Mouse (Mus musculus): ENCODE measurements at regions not wholly inside any gene's neighbourhood (a gene's known extent, or its start where the extent isn't known, plus 50 kb on each side); places are given as distances from the start of the nearest gene placed in this dataset.

DNA sequence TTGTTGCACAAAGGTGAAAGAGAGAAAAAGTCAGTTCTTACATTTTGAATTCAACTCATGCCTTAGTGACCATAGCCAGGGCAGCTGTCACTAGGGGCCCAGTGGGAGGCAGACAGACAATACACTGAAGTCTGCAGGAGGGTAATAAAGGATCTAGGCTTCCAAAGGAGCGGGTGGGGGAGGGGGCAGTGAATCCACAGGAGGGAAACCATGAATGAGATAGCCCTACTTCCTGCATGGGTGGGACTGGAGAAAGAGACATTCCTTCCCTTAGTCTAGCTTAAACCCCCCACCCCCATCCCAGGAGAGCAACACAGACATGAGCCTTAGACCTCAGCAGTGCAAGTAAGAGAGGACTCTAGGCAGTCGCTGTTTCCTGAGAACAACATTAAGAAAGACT lies 535.4 kb upstream of the Vstm2b start:
- no peaks in the 10 kb centered on the region for H3K27me3 ChIP-seq (ENCODE audit: control insufficient read depth, insufficient read depth, low read length)
- no peak overlapping the region for H3K27ac ChIP-seq (ENCODE audit: low read length)
- H3K4me1 ChIP-seq (ENCODE audit: control insufficient read depth, insufficient read depth, low read length): no peaks in the 10 kb centered on the region
- ATAC-seq (ENCODE audit: insufficient number of reproducible peaks, insufficient read depth, low FRiP score, low read depth): no peak
- 33% methylated on average over 2 of the region's 2 CpGs for WGBS
- no peak overlapping the region for H3K4me2 ChIP-seq (replicated peaks; ENCODE audit: low read depth, low read length)
- H3K9me3 ChIP-seq (ENCODE audit: control insufficient read depth, low read depth, low read length): no peaks in the 10 kb centered on the region
- no peaks in the 10 kb centered on the region for H3K36me3 ChIP-seq (ENCODE audit: control insufficient read depth, insufficient read depth, low read length)
- H3K4me3 ChIP-seq (ENCODE audit: low read depth, low read length): no peak overlapping the region
- H3K9ac ChIP-seq (replicated peaks; ENCODE audit: low read depth, low read length): no peak overlapping the region

DNA sequence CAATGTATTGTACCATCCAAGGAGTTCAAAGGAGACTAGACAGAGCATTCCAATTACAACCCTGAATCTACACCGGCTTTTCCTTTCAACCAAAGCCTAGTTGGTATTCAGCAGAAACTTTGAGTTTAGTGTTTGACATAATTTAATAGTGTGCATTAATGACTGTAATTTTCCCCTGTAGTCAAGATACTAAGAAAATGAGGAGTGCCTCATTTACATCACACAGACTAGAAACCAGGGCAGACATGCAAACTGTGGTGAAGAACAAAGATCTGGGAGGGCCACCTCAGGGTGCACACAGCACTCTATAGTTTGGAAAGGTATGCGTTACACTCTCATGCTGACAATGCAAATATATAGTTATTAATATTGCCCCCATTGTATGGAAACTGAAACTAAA lies 525.4 kb upstream of the Vstm2b start:
- Histone ChIP-seq H3K27ac (ENCODE audit: low read length) (no peak overlapping the region), H3K4me1 (ENCODE audit: control insufficient read depth, insufficient read depth, low read length) (no peaks in the 10 kb centered on the region), H3K9me3 (ENCODE audit: control insufficient read depth, low read depth, low read length) (no peaks in the 10 kb centered on the region), H3K4me3 (ENCODE audit: low read depth, low read length) (no peak overlapping the region), H3K4me2 (replicated peaks; ENCODE audit: low read depth, low read length) (no peak overlapping the region), H3K36me3 (ENCODE audit: control insufficient read depth, insufficient read depth, low read length) (no peaks in the 10 kb centered on the region), H3K9ac (replicated peaks; ENCODE audit: low read depth, low read length) (no peak overlapping the region), H3K27me3 (ENCODE audit: control insufficient read depth, insufficient read depth, low read length) (no peaks in the 10 kb centered on the region)
- 84% methylated on average over 2 of the region's 2 CpGs for WGBS
- ATAC-seq (ENCODE audit: insufficient number of reproducible peaks, insufficient read depth, low FRiP score, low read depth): no peak

DNA sequence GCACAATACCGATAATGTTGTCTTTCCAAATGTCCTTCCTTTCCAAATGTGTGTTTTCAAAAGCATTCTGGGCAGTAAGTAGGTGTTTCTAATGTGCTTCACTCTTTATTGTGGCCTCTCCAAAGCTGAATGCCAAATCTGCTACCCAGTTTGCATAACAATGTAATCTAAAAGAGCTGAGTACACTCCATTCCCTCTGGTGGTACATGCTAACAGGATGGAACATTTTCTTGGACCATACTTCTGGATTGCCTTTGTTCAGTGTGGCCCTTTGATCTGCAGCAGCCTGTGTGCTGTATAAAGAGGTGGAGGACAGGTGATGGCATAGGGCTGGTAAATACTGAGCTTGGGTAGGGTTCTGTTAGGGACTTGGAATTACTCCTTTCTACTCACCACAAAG lies 520.3 kb upstream of the Vstm2b start:
- Histone ChIP-seq H3K4me1 (ENCODE audit: control insufficient read depth, insufficient read depth, low read length) (no peaks in the 10 kb centered on the region), H3K9ac (replicated peaks; ENCODE audit: low read depth, low read length) (no peak overlapping the region), H3K36me3 (ENCODE audit: control insufficient read depth, insufficient read depth, low read length) (no peaks in the 10 kb centered on the region), H3K27me3 (ENCODE audit: control insufficient read depth, insufficient read depth, low read length) (no peaks in the 10 kb centered on the region), H3K27ac (ENCODE audit: low read length) (no peak overlapping the region), H3K4me2 (replicated peaks; ENCODE audit: low read depth, low read length) (no peak overlapping the region), H3K4me3 (ENCODE audit: low read depth, low read length) (no peak overlapping the region), H3K9me3 (ENCODE audit: control insufficient read depth, low read depth, low read length) (no peaks in the 10 kb centered on the region)
- no peak for ATAC-seq (ENCODE audit: insufficient number of reproducible peaks, insufficient read depth, low FRiP score, low read depth)
- WGBS: 89% methylated on average over 1 of the region's 1 CpGs

DNA sequence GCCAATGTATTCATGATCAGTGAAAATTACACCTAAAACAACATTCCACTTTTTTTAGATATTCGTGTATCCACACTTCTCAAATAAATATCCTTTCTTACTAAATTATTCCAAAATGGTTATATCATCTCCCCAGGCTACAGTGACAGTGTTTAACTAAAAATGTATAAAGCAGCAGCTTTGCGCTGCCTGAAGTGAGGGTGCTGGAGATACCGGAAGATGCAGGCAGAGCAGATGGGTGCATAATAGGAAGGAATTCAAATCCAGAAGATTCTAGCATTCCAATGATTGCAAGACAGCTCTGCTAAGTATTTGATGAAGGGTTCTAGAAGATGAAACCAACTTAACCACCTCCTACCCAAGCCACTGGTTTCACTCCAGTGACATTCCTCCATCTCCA lies 516.9 kb upstream of the Vstm2b start:
- Histone ChIP-seq H3K27me3 (ENCODE audit: control insufficient read depth, insufficient read depth, low read length) (no peaks in the 10 kb centered on the region), H3K9ac (replicated peaks; ENCODE audit: low read depth, low read length) (no peak overlapping the region), H3K36me3 (ENCODE audit: control insufficient read depth, insufficient read depth, low read length) (no peaks in the 10 kb centered on the region), H3K9me3 (ENCODE audit: control insufficient read depth, low read depth, low read length) (no peaks in the 10 kb centered on the region), H3K27ac (ENCODE audit: low read length) (no peak overlapping the region), H3K4me2 (replicated peaks; ENCODE audit: low read depth, low read length) (no peak overlapping the region), H3K4me3 (ENCODE audit: low read depth, low read length) (no peak overlapping the region), H3K4me1 (ENCODE audit: control insufficient read depth, insufficient read depth, low read length) (no peaks in the 10 kb centered on the region)
- ATAC-seq (ENCODE audit: insufficient number of reproducible peaks, insufficient read depth, low FRiP score, low read depth): no peak
- 90% methylated on average over 3 of the region's 3 CpGs for WGBS

DNA sequence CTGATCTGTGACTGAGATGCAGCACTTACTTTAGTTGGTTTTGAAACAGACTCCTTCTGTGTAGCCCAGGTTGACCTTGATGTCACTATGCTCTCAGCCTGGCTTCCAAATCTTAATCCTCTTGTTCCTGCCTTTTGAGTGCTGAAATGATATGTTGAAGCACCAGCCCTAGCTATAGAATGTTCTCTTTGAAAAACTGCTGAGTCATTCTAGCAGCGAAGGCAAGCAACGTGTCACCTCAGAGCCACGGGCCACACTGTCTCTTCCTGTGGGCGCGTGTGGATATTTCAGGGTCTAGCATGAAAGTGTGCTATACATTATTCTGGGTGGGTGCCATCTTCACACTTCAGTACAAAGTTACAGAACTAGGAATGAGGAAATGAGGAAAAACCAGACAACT lies 510.0 kb upstream of the Vstm2b start:
- Histone ChIP-seq H3K9ac (replicated peaks; ENCODE audit: low read depth, low read length) (no peak overlapping the region), H3K27ac (ENCODE audit: low read length) (no peak overlapping the region), H3K4me2 (replicated peaks; ENCODE audit: low read depth, low read length) (no peak overlapping the region), H3K4me3 (ENCODE audit: low read depth, low read length) (no peak overlapping the region), H3K36me3 (ENCODE audit: control insufficient read depth, insufficient read depth, low read length) (no peaks in the 10 kb centered on the region), H3K9me3 (ENCODE audit: control insufficient read depth, low read depth, low read length) (no peaks in the 10 kb centered on the region), H3K4me1 (ENCODE audit: control insufficient read depth, insufficient read depth, low read length) (no peaks in the 10 kb centered on the region), H3K27me3 (ENCODE audit: control insufficient read depth, insufficient read depth, low read length) (no peaks in the 10 kb centered on the region)
- WGBS: 81% methylated on average over 5 of the region's 5 CpGs
- no peak for ATAC-seq (ENCODE audit: insufficient number of reproducible peaks, insufficient read depth, low FRiP score, low read depth)

DNA sequence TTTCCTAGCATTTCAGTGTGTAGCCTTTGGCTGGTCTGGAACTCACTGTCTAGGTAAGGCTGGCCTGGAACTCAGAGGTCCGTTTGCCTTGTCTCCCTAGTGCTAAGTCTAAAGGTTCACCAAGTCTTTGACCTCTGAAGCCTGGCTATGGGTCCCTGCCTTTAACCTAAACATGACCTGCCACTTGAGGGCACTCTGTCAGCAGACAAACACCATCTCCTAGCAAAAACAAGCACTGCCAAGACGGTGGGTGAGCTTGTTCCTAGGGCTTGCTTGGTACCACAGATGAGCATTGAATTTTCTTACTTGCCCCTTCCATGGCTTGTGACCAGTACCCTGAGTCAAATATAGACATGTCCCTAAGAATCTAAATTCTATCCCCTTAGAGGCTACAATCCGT lies 508.3 kb upstream of the Vstm2b start:
- no peaks in the 10 kb centered on the region for H3K27me3 ChIP-seq (ENCODE audit: control insufficient read depth, insufficient read depth, low read length)
- ATAC-seq (ENCODE audit: insufficient number of reproducible peaks, insufficient read depth, low FRiP score, low read depth): no peak

DNA sequence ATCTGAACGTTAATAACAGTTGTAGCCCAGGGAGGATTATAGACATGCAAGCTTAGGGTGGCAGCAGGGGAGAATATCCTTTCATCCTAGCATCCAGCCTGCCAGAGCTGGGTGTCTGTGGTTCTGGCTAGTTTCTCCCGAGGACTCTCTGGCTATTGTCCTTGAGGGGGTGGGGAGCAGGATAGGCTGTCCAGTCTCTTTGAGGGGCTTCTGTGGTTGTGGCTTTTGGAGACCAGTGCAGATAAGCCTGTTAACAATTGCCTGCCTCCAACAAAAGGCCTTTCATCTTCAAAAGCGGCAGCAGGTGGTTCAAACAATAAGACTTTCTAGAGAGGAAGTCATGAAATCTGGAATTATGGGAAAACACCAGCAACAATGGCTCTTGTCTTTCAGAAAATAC lies 507.2 kb upstream of the Vstm2b start:
- Histone ChIP-seq H3K4me2 (replicated peaks; ENCODE audit: low read depth, low read length) (no peak overlapping the region), H3K4me3 (ENCODE audit: low read depth, low read length) (no peak overlapping the region), H3K9me3 (ENCODE audit: control insufficient read depth, low read depth, low read length) (no peaks in the 10 kb centered on the region), H3K27ac (ENCODE audit: low read length) (no peak overlapping the region), H3K9ac (replicated peaks; ENCODE audit: low read depth, low read length) (no peak overlapping the region), H3K36me3 (ENCODE audit: control insufficient read depth, insufficient read depth, low read length) (no peaks in the 10 kb centered on the region), H3K27me3 (ENCODE audit: control insufficient read depth, insufficient read depth, low read length) (no peaks in the 10 kb centered on the region), H3K4me1 (ENCODE audit: control insufficient read depth, insufficient read depth, low read length) (no peaks in the 10 kb centered on the region)
- no peak for ATAC-seq (ENCODE audit: insufficient number of reproducible peaks, insufficient read depth, low FRiP score, low read depth)
- WGBS: 28% methylated on average over 3 of the region's 3 CpGs

More for the DNA sequence above, 508.3 kb upstream of the Vstm2b start:
- Histone ChIP-seq H3K9me3 (ENCODE audit: control insufficient read depth, low read depth, low read length) (no peaks in the 10 kb centered on the region), H3K4me1 (ENCODE audit: control insufficient read depth, insufficient read depth, low read length) (no peaks in the 10 kb centered on the region), H3K27ac (ENCODE audit: low read length) (no peak overlapping the region), H3K4me2 (replicated peaks; ENCODE audit: low read depth, low read length) (no peak overlapping the region), H3K9ac (replicated peaks; ENCODE audit: low read depth, low read length) (no peak overlapping the region), H3K36me3 (ENCODE audit: control insufficient read depth, insufficient read depth, low read length) (no peaks in the 10 kb centered on the region), H3K4me3 (ENCODE audit: low read depth, low read length) (no peak overlapping the region)
- WGBS: 37% methylated on average over 3 of the region's 3 CpGs

DNA sequence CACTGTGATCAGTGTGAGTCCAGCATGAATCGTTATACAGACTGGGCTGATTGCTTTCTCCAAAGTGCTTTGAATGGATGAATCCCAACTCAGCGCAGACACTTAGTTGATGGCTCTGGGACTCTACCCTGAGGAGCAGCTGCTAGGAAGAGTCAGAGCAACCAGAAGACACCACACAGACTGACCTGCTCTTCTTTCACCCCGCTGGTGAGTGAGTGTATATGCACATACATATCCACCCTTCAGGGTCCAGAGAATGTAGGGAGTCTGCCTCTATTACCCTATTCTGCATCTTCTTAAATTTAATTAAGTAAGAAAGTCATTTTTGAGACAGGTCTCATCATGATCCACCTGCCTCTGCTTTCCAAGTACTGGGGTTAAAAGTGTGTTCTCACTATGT lies 506.5 kb upstream of the Vstm2b start:
- 40% methylated on average over 3 of the region's 3 CpGs for WGBS
- Histone ChIP-seq H3K4me2 (replicated peaks; ENCODE audit: low read depth, low read length) (no peak overlapping the region), H3K36me3 (ENCODE audit: control insufficient read depth, insufficient read depth, low read length) (no peaks in the 10 kb centered on the region), H3K4me1 (ENCODE audit: control insufficient read depth, insufficient read depth, low read length) (no peaks in the 10 kb centered on the region), H3K4me3 (ENCODE audit: low read depth, low read length) (no peak overlapping the region), H3K9me3 (ENCODE audit: control insufficient read depth, low read depth, low read length) (no peaks in the 10 kb centered on the region), H3K27ac (ENCODE audit: low read length) (no peak overlapping the region), H3K9ac (replicated peaks; ENCODE audit: low read depth, low read length) (no peak overlapping the region), H3K27me3 (ENCODE audit: control insufficient read depth, insufficient read depth, low read length) (no peaks in the 10 kb centered on the region)
- ATAC-seq (ENCODE audit: insufficient number of reproducible peaks, insufficient read depth, low FRiP score, low read depth): no peak

DNA sequence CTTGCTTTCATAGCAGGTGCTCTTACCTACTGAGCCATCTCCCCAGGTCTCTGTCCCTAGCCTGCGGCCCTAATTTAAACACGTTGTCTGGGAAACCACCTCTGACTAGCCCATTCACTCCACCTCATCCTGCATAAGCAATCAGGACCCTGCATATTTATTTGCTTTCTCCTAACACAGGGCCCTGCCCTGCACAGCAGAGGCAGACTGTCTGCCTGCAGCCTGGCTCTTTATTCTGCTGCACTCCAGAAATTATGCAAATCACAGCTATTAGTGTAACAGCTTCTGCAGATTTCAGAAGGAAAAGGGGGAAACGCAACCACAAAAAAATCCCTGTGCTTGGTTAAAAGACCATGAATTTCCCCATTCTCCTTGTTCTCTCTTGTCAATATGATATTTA lies 505.9 kb upstream of the Vstm2b start:
- WGBS: 53% methylated on average over 3 of the region's 3 CpGs
- H3K9me3 ChIP-seq (ENCODE audit: control insufficient read depth, low read depth, low read length): no peaks in the 10 kb centered on the region
- H3K9ac ChIP-seq (replicated peaks; ENCODE audit: low read depth, low read length): no peak overlapping the region
- H3K4me2 ChIP-seq (replicated peaks; ENCODE audit: low read depth, low read length): no peak overlapping the region
- no peak overlapping the region for H3K4me3 ChIP-seq (ENCODE audit: low read depth, low read length)
- H3K4me1 ChIP-seq (ENCODE audit: control insufficient read depth, insufficient read depth, low read length): no peaks in the 10 kb centered on the region
- no peak for ATAC-seq (ENCODE audit: insufficient number of reproducible peaks, insufficient read depth, low FRiP score, low read depth)
- no peaks in the 10 kb centered on the region for H3K27me3 ChIP-seq (ENCODE audit: control insufficient read depth, insufficient read depth, low read length)
- H3K36me3 ChIP-seq (ENCODE audit: control insufficient read depth, insufficient read depth, low read length): no peaks in the 10 kb centered on the region
- H3K27ac ChIP-seq (ENCODE audit: low read length): no peak overlapping the region
